In the genomic region with DNA sequence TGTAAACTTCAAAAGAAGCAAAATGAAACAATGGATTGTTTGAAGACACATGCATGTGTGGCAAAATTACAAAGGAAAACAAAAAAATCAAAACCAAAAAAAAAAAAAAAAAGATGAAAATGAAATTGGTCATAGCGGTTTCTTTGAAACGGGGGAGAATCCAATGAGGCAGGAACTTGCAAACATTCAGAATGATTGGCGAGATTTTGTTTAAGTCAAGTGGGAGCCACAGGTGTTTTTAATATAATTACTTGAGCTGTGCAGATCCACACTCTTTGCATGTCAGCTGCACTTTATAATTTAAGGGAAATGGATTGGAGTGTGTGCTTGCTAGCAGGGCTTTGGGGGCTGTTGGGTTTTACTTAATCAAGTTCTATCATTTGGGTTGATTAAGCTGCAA, we compare ENCODE assay signal across 30 mouse cellular contexts.
"Had no signal": no experiment of that assay in that cellular context is flagged by ENCODE, and none has a peak within 500 bp of the region (broad histone marks: within the 10 kb centered on the region; RNA-seq: fewer than 3 reads in every experiment).

No protein-coding gene starts in this region.

- H3K27ac ChIP-seq: limb, embryonic 10.5 days; limb, embryonic 12.5 days; limb, embryonic 13.5 days; limb, embryonic 15.5 days; liver, embryonic 12.5 days; liver, embryonic 13.5 days; liver, embryonic 14.5 days; liver, embryonic 15.5 days; lung, embryonic 15.5 days; macrophage; midbrain, embryonic 10.5 days; midbrain, embryonic 12.5 days; midbrain, embryonic 13.5 days; midbrain, embryonic 15.5 days; neural tube, embryonic 12.5 days had no signal

- H3K36me3 ChIP-seq: limb, embryonic 10.5 days; limb, embryonic 12.5 days; limb, embryonic 13.5 days; limb, embryonic 15.5 days; liver, embryonic 12.5 days; liver, embryonic 13.5 days; liver, embryonic 15.5 days; lung, embryonic 15.5 days; midbrain, embryonic 10.5 days; midbrain, embryonic 12.5 days; midbrain, embryonic 13.5 days; midbrain, embryonic 15.5 days; neural tube, embryonic 12.5 days had no signal

- H3K4me3 ChIP-seq: limb, embryonic 10.5 days; limb, embryonic 12.5 days; limb, embryonic 13.5 days; limb, embryonic 15.5 days; liver, embryonic 12.5 days; liver, embryonic 13.5 days; liver, embryonic 15.5 days; lung, embryonic 15.5 days; megakaryocyte, embryonic 14.5 days; midbrain, embryonic 10.5 days; midbrain, embryonic 12.5 days; midbrain, embryonic 13.5 days; midbrain, embryonic 15.5 days; myocyte; neural tube, embryonic 12.5 days had no signal

- DNase-seq: left cerebral cortex, postnatal 4 days; liver; liver, embryonic 13.5 days; liver, postnatal 0 days; lung, adult 18-20 months; lung, adult 2 months; lung, embryonic 14.5 days; lung, postnatal 10 days; lung, postnatal 14 days; lung, postnatal 36 days; lung, postnatal 4 days; midbrain, embryonic 14.5 days had no signal

- H3K4me1 ChIP-seq: liver, embryonic 12.5 days; liver, embryonic 15.5 days; lung, embryonic 15.5 days; megakaryocyte, embryonic 14.5 days; midbrain, embryonic 15.5 days; neural tube, embryonic 12.5 days had no signal

- H3K27me3 ChIP-seq: limb, embryonic 13.5 days; limb, embryonic 15.5 days; liver, embryonic 12.5 days; lung, embryonic 15.5 days; megakaryocyte, embryonic 14.5 days; midbrain, embryonic 12.5 days; midbrain, embryonic 13.5 days; midbrain, embryonic 15.5 days; neural tube, embryonic 12.5 days had no signal

- H3K9ac ChIP-seq: limb, embryonic 12.5 days; limb, embryonic 13.5 days; limb, embryonic 15.5 days; liver, embryonic 12.5 days; liver, embryonic 13.5 days; liver, embryonic 14.5 days; liver, embryonic 15.5 days; liver, postnatal 0 days; lung, embryonic 14.5 days; lung, embryonic 15.5 days; midbrain, embryonic 12.5 days; midbrain, embryonic 13.5 days; midbrain, embryonic 15.5 days; neural tube, embryonic 12.5 days had no signal

- ATAC-seq: liver, embryonic 12.5 days; liver, postnatal 0 days; lung, postnatal 0 days; midbrain, embryonic 13.5 days; midbrain, embryonic 15.5 days had no signal

- H3K9me3 ChIP-seq: limb, embryonic 10.5 days; limb, embryonic 12.5 days; limb, embryonic 13.5 days; limb, embryonic 15.5 days; liver, embryonic 12.5 days; liver, embryonic 13.5 days; liver, embryonic 15.5 days; lung, embryonic 15.5 days; midbrain, embryonic 10.5 days; midbrain, embryonic 12.5 days; midbrain, embryonic 13.5 days; midbrain, embryonic 15.5 days; neural tube, embryonic 12.5 days had no signal

- H3K4me2 ChIP-seq: limb, embryonic 12.5 days; limb, embryonic 13.5 days; limb, embryonic 15.5 days; liver, embryonic 11.5 days; liver, embryonic 12.5 days; liver, embryonic 13.5 days; liver, embryonic 15.5 days; lung, embryonic 14.5 days; lung, embryonic 15.5 days; midbrain, embryonic 12.5 days; midbrain, embryonic 13.5 days; midbrain, embryonic 15.5 days; neural tube, embryonic 12.5 days had no signal
